In the genomic region with DNA sequence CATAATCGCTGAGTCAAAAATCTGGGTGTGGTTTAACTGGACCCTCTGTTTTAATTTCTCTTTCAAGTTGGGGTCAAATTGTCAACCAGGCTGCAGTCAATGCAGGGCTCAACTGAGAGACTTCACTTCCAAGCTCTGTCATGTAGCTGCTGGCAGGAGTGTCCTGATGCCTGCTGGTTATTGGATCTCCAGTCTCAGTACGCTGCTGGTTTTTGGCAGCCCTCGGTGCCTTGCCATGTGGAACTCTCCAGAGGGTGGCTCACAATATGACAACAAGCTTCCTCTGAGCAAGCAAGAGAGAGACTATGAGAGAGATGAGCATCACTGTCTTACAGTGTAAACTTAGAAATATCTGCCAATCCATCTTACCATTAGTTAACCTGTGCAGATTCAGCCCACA, we compare ENCODE assay signal across 21 mouse cellular contexts. TPM values are rescaled to one million over a fixed set of nuclear protein-coding genes. Genes with fewer than 3 reads are reported as not detected.
A peak's percentile ranks its signal among the peaks of the same experiment; 100 is the strongest.
DNase-seq lines count a peak whose midpoint lies in the region; ATAC-seq and TF ChIP-seq lines count a peak whose summit lies in the region.
"Had no signal": no experiment of that assay in that cellular context is flagged by ENCODE, and none has a peak within 500 bp of the region (broad histone marks: within the 10 kb centered on the region; RNA-seq: fewer than 3 reads in every experiment).

No protein-coding gene starts in this region.

- peak; percentile 93 for ATAC-seq in cerebellum, adult (ENCODE audit: insufficient number of reproducible peaks, low FRiP score, low TSS enrichment)
- no peak for ATAC-seq in CD4-positive, CD25-positive, alpha-beta regulatory T cell, adult 4 months
- ATAC-seq: forebrain, embryonic 16.5 days; hindbrain, postnatal 0 days had no signal

- H3K4me1 ChIP-seq in cerebellum, adult 2 months (ENCODE audit: control insufficient read depth, insufficient read depth, low read length): peaks cover 12% of the 10 kb centered on the region; the same call in 1 of the 2 replicates
- H3K4me1 ChIP-seq: embryonic facial prominence, embryonic 12.5 days; heart, embryonic 13.5 days had no signal

- H3K27ac ChIP-seq in cerebellum, adult 2 months (ENCODE audit: insufficient read depth, low read length): peak overlapping the region; percentile 94; the same call in 1 of the 2 replicates
- H3K27ac ChIP-seq: embryonic facial prominence, embryonic 12.5 days; gastrocnemius, adult 2 months; heart, embryonic 13.5 days; hindbrain, embryonic 12.5 days; hindbrain, postnatal 0 days had no signal

- 35% methylated on average over 3 of the region's 3 CpGs for WGBS in cerebellum, adult 2 months

- no peak overlapping the region for H3K4me3 ChIP-seq in cerebellum, adult 2 months (replicated peaks; ENCODE audit: insufficient read depth, low read depth, low read length)
- H3K4me3 ChIP-seq: embryonic facial prominence, embryonic 12.5 days; gastrocnemius, adult 2 months; heart, embryonic 13.5 days; hindbrain, embryonic 12.5 days had no signal

- DNase-seq in cerebellum, postnatal 4 days (ENCODE audit: low spot score in 2 of 2): no peak
- peak; percentile 94 for DNase-seq in brain, adult 2 months (ENCODE audit: low read depth, low spot score)
- peak; percentile 77 to 91 for DNase-seq in cerebellum, adult 2 months
- peak; percentile 66 to 75 for DNase-seq in cerebellum, postnatal 10 days
- DNase-seq in thymus, postnatal 10 days (ENCODE audit: low spot score in 2 of 2): no peak
- no peak for DNase-seq in adrenal gland, adult (ENCODE audit: inconsistent age in 2 of 2, low spot score in 1 of 2)
- DNase-seq: adrenal gland, adult 2 months; adrenal gland, postnatal 25 days; B cell, adult 2 months; gastrocnemius, adult 2 months; gastrocnemius, postnatal 25 days; heart, postnatal 4 days; kidney, adult 11 months; kidney, adult 9 months had no signal

- no peaks in the 10 kb centered on the region for H3K27me3 ChIP-seq in cerebellum, adult 2 months (ENCODE audit: control insufficient read depth, insufficient read depth, low read length)
- H3K27me3 ChIP-seq: embryonic facial prominence, embryonic 12.5 days; hindbrain, embryonic 12.5 days had no signal

- no peak for TF ChIP-seq CTCF in cerebellum, adult 2 months (IDR thresholded peaks at IDR 0.05; ENCODE audit: borderline replicate concordance, insufficient read depth, low read depth, low read length)

- peak; percentile 13; the same call in 1 of the 2 replicates for TF ChIP-seq POLR2A in cerebellum, adult 2 months (IDR thresholded peaks at IDR 0.05; ENCODE audit: borderline replicate concordance, insufficient read depth, low read length)

RNA-seq across cellular contexts. Expression of a gene that starts 23.0 kb away (rescaled TPM):
- polyA plus RNA-seq in cerebellum, adult 2 months (2012; rRNA removed): 20.0 and 24.9 TPM in 2 replicates
- polyA plus RNA-seq in CD4-positive, CD25-positive, alpha-beta regulatory T cell, adult 4 months (2017; shearing (Covaris generic)): under 1 TPM; 0.30 to 0.37 TPM

Comparison
In these comparisons a context has a peak if more than half of its experiments do, and no peak if none do; other contexts are left out.
1. DNase-seq: peak in brain, adult 2 months (single experiment), cerebellum, adult 2 months (2 of 2) and cerebellum, postnatal 10 days (2 of 2); none in cerebellum, postnatal 4 days (0 of 2), thymus, postnatal 10 days (0 of 2) and adrenal gland, adult (0 of 2).
2. RNA of a gene that starts 23.0 kb away (polyA plus RNA-seq): 20.0 to 24.9 TPM in cerebellum, adult 2 months; 0.30 to 0.37 TPM in CD4-positive, CD25-positive, alpha-beta regulatory T cell, adult 4 months; every median in the first group is over 10 times any median in the second.